Mouse (Mus musculus) bone marrow, adult 2 months (tissue): ENCODE measurements around the gene Zfp692.

Experiments used
- CTCF ChIP-seq: fragments of 200-500 bp; IDR thresholded peaks from 2 replicates; pipeline ENCODE4 v1.5.1; 2011; ENCODE audit warnings: low read length, control low read depth; ENCODE audit not compliant: control insufficient read depth, insufficient read depth
- POLR2A ChIP-seq: fragments of 200-500 bp; IDR thresholded peaks from 2 replicates; pipeline ENCODE4 v1.6.1; 2011; ENCODE audit warnings: low read depth, mild to moderate bottlenecking, control low read depth, low read length, borderline replicate concordance; ENCODE audit not compliant: control insufficient read depth

DNA sequence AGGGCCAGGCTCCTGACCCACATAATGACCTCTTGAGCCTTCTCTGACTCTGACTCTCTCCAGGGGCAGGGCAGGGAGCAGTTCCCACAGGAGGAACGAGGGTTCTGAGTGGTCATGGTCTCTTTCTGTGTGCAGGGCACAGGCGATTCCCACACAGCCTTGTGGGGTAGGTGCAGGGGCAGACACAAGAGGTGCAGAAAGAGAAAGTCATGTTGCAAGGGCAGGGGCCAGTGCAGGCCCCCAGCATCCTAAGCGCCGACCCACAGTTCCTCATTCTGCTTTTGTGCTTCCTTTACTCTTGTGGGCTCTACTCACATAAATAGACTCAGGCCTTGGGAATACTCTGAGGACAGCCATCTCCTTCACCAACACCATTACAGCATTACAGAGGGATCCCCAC lies 31.1 kb upstream of the Zfp692 start:
- TF ChIP-seq CTCF: no peak
- no peak for TF ChIP-seq POLR2A
